Mouse (Mus musculus) cerebellum, adult 9-11 months (tissue): ENCODE results near the gene Kcnq4.

ENCODE experiments used
- DNase-seq: peaks from one replicate; pipeline ENCODE4 v3.0.0; 2022

The Kcnq4 gene

DNA sequence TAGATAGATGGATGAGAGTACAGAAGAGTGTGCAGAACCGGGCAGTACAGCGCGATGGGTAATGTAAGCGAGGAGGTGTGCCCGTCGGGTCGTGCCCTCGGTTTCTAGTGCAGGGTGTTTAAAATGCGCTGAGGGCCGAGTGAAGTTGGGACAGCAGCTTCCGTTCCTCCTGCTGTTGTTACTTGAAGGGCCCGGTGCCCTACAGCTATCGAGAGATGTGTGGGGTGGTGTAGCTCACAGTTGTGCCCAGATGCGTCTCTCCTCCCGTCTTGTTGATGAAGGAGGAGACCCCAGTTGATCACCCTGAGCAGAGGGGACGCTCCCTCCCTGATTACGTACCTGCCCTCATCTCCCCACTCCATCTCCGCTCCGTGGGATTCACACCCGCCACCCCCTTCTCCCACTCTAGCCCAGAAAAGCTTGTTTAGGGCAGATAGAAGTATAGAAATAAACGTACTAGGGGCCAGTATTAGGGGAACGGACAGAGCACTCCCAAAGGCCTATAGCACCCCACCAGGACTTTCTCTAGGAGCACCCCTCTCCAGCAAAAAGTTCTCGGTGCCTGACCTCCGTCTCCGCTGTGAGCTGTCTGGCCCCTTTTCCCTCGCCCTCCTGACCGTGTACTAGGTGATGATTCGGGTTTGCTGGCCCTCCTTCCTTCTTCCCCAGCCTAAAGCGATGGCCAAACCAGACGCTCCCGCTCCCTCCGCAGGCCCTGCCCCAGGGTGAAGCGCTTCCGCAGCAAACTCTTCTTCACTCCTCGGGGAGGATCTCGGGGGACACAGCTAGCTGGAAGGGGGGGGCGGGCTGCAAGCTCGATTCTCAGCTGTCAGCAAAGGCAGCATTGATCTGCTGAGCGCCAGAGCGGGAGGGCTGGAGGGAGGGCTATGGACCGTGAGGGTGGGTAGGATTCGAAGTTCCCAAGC is at the start of gene Kcnq4:
Gene Kcnq4 (minus strand): TSS at position 672 of the 926 bp plus-strand sequence.
- DNase-seq: no peak

DNA sequence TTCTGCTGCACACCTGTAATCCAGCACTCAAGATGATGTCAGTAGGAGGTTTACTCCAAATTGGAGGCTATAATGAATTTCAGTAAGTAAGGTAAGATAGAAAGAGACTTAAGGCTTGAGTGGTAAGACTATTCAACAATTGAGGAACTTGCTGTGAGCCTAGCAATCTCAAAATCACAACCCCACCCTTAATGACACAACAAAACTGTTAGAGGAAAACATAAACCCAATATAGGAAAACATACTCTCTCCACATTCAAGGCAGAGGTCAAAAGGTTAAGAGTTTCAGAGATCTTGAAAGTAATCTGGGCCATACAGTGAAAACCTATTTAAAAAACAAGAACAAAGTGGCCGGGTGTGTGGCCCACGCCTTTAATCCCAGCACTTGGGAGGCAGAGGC is 48.3 kb upstream of the Kcnq4 start:
- no peak for DNase-seq

DNA sequence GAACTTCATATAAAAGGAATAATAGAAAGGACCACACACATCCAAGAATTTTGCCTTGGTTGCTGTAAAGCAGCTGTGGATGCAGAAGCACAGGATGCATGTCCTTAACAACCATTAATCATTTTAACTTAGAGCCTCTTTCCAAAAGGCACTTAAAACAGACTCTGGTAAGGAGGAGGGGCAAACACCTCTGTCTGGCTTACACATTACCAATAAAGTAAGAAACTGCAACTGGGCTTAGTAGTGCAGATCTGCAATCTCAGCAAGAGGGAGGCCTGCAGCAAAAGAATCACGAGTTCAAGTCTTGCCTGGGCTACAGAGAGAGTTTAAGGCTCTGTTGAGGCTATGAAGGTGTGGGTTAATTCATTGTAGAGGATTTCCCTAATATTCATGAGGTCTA is 47.2 kb upstream of the Kcnq4 start:
- no peak for DNase-seq

DNA sequence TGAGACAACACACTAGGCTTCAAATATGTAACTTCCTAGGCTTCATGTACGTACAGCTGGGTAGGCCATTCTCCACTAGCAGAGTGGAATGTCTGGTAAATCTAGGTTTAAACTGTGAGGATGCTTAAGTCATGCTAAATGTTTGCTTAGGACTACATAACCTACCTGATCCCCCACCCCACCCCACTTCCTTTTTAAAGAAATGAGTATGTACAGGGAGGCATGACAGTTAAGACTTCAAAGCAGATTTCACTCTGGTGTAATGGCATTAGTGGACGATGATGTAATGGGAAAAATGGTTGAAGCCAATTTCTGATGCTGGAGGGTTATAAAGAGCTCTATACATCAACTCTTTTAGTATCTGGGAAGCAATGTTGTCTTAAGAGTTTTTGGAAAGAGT is 44.5 kb upstream of the Kcnq4 start:
- DNase-seq: no peak

DNA sequence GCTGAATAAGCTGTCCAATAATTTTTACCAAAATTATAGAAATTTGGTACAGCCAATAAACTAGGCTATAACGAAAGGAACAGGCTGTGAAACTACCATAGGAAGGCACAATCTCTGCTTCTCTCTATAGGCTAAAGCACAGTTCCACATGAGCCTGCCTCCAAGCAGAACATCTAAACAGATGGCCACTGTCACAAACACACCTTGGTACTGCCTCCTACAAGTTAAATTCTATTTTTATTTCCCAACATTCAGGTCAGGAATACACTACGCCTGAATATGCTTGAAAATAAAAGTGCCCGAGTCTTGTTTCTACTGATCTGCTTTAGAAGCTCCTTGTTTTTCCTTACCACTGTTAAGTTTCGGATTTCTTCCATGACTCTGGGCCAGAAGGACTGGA is 41.6 kb upstream of the Kcnq4 start:
- peak; percentile 64 for DNase-seq

DNA sequence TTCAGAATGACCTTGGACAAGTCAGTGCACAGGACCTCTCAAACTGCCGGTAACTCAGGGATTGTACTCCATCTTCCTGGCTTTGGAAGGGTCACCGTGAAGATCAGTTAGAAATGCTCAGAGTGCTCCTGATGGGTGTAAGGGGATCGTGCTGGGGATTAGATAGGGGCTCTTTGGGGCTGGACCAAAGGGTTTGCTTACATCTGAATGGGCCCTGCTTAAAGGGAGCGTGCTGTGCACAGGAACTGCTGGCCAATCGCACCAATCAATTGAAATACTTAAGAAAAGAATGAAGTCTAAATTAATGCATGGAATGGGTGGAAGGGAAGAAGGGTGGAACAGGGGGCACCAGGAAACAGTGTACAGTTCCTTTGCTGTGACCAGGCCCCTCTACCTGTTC is 7.4 kb upstream of the Kcnq4 start:
- DNase-seq: no peak

DNA sequence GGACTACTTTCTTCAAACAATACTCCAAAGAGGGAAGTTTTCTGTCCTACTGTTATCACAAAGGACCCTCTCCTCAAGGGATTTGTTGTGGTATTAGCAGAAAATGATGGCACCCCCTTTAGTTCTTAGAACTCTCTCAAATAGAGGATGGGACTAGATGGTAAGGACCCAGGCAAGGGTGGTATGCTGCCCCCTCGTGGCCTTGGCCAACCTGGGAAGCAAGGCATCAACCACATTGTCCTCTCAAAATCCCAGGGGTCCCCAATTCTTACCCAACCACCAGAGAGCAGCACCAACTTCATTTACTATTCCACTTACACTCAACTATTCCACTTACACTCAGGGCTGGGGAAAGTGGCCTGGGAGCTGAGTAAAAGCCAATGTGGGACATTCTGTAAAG is 6.9 kb upstream of the Kcnq4 start:
- peak; percentile 66 for DNase-seq

DNA sequence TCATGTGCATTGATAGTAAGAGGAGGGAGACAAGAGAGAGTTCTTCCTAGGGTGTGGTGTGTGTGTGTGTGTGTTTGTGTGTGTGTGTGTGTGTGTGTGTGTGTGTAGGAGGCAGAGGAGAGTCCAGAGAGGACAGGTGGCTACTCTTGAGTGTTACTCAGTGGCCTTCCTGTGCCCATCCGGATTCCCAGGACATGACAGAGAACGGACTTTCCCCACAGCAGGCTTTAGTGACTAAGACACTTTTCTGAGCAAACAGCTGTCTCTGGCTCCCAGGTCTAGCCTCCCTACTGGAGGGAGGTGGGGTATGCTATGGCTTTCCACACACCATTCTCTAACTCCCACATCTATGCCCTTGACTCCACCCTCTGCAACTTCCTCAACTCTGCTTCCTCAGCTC is 1.2 kb upstream of the Kcnq4 start:
- DNase-seq: no peak

DNA sequence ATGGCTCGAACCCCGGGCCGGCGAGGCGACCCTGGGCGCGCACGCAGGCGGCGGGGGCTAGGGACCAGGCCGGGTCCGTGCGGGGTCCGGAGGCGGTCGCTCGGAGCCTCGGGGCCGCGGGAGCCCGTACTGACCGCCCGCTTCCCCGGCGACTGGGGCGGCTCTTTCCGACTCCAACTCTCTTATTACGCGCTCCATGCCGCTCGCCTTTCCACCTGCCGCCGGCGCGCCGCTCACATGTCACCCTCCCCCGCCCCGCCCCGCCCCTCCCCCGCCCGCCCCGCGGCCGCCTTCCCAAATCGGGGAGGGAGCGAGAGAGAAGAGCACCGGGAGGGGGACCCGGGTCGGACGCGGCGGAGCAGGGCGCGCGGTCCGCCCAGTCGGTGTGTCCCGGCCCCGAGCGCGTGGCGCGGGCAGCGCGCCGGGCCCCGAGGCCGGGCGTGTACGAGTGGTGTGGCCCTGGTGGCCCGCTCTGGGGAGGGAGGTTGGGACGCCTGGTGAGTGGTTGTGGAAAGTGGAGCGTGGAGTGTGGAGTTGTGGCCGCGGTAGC is 1.1 kb downstream of the Kcnq4 start:
- peak; percentile 34 for DNase-seq

DNA sequence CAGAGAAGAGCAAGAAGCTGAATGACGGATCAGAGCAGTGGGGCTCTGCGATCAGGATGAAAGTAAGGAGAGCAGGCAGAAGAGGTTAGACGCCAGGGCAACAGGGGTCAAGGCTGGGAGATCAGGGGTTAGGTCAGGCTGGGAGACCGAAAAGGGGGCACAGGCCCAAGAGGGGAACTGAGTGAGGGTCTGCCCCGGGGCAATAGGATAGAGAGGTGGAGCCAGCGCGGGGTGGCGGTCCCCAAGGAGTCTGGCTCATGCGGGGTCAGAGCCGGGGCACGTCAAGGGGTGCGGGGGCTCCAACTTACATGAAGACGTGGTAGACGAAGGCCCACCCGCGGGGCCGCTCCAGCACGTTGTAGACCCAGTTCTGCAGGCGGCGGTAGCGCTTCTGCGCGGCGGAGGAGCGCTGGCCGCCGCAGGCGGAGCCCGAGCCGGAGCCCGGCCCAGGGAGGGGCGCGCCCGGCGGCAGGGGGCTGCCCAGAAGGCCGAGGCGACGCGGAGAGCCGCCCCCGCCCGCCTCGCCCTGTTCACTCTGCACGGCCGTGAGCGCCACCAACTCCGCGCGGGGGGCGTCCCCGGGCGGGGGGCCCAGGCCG is 1.8 kb downstream of the Kcnq4 start:
- peak; percentile 30 for DNase-seq

DNA sequence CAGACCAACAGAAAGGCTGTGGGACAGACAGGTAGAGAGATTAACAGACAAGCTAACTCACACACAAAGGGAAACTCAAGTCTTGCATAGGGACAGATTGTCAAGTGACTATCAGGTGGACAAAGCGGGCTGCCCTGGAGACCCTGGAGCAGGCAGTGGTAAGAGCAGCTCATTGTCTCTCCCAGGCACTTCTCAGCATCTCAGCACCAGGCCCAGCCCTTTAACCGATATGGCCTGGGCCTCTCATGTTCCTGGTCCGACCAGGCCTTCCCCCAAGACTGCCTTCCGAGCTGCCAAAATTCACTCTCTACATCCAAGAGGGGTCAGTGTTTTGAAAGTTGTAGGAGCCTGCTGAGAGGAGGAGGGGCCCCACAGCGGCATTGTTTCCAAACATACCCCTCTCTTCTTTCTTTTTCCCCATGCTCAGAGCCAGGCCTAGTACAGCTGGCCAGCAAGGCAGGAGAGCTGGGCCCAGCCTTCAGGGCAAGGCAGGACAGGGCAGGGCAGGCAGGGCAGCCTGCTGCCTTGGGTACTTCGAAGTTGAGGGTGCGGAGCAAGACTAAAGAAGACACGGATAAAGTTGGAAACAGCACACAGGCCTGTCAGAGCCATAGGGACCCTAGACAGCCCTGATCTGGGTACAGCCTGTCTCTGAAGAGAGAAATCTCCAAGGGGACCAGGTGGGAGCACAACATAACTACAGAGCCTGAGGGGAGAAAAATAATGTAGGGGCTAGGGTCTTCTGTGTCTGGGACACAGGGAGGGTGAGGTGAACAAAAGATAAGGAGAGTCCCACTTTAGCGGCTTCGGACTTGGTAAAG is 2.5 kb downstream of the Kcnq4 start:
- DNase-seq: no peak

DNA sequence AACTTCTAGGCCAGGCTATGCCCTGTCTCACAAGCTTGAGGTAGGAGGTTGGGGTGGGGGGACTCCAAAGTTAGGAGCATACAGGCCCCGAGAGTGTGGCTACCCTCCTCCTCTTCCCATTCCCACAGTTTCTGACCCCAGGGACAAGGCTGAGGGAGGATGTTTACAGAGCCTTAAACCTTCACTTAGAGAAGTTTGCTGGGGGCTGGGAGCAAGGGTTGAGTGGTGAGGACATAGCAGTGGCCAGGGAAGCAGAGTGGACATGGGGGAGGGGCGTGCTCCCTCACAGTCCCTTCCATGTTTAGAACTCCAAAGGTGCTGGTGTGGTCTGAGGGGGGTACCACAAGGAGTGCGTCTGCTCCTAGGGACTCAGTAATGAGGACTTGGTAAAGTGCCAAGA is 4.8 kb downstream of the Kcnq4 start:
- DNase-seq: no peak

DNA sequence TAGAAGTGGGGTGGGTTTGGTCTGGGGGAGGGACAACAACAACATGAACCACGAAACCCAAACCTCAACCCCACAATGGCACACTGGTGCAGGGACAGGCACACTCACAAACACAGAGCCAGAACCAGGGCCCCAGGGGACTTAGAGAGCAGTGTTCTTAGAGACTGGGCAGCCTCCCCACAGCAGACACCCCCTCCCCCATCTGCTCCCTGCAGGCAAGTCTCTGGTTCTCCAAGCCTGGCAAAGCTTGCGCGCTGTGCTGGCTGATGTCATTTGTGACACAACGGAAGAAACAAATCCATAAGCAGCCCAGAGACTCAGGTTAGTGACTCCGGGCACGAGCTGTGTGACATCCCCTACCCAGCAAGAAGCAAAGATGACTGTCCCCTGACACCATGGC is 7.1 kb downstream of the Kcnq4 start:
- no peak for DNase-seq

DNA sequence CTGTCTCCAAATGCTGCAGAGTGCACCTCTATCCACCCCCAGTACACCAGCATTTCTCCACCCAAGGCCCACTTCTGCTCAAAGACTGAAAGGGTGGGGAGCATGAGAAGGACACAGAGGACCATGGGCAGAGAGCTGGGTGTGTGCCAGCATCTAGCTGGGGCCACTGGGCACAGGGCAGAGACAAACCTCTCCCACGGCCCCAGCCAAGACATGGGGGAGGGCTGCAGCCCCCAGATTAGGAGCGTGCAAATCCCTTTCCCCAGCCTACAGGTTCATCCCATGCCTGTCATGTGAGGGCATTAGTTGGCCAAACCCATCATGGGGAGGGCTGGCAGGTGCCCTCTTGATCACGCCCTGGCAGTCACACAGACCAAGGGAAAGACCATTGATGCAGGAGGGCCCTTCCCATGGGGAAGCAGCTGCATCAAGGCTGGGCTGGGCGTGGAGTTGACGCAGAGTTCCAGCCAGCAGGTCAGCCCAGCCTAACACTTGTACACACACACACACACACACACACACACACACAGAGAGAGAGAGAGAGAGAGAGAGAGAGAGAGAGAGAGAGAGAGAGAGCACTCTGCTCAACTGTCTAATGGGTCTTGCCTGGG is 14.3 kb downstream of the Kcnq4 start:
- DNase-seq: no peak

DNA sequence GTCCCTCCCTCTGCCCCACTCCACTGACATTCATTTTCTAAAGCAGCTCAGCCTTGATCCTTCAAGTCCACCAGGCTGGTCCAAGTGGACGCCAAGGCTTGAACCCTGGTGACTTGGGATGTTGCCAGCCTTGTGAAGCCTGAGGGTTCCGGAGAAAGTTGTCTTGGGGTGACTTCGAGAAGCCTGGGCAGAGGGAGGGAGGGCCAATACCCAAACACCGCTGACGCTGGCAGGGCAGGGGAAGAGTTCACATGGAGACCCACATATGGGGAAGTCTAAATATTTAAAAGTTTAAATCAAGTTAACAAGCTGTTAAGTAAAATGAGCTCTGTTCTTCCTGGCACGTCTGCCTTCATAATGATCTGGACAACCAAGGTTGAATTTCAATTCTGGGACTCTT is 15.7 kb downstream of the Kcnq4 start:
- no peak for DNase-seq

DNA sequence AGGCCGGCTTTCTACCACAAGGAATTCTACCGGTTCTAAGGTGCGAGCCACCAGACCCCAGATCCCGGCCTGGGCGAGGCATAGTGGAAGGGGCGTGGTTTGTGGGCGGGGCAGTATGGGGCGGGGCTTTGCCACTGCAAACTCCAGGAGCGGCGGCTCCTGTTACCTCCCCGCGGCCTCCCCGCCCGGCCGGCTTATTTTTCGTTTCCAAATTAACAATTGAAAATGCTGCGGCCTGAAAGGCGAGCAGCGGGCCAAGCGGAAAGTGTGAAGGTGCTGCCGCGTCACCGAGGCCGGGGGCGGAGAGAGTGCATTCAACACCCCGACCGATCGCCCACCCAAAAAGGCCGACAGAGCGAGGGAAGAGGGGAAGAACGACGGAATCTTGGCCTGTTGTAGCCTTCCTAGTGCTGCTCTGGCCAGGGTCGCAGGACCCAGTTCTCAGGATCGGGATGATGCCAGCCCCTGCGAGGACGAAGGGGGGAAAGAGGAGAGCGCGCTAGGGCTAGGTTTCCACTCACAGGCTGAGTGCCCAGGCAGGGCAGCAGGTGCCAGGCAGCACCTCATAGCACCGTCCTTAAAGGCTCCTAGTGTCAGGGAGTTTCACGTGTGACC is 17.3 kb downstream of the Kcnq4 start:
- DNase-seq: peak; percentile 68

DNA sequence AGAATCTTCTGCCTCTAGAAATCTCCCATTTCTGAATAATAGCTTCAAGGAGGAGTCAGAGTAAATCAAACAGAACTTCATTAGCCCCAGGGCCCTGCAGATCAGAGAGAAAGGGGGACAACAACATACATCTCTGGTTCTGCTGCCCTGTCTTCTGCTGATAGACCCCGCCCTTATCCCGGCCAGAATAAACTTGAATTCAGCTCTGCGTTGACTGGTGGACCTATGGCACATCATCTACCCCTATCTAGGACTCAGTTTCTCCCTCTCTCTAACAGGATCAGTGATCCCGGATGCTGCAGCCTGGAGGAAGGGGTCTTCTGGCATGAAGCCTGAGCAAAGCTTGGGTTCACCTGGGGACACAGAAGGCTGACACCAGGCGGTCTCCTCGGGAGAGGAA is 17.8 kb downstream of the Kcnq4 start:
- no peak for DNase-seq

DNA sequence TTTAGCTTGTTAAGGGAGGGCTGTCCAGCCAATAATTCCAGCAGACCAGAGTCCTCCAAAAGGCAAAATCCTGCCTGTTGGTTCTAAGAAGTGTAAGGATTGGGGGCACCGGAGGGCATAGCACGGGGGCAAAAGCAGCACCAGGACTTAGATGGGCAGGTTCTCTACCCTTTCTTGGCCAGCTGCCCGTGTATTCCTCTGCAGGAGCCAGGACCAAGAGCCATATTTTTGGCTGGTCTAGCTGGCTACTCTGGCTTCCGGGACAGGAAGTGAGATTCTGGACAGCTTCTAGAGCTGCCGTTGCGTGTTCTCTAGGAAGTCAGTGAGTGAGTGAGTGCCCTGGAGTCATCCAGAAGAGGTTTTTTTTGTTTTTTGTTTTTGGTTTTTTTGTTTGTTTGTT is 18.3 kb downstream of the Kcnq4 start:
- peak; percentile 74 for DNase-seq

DNA sequence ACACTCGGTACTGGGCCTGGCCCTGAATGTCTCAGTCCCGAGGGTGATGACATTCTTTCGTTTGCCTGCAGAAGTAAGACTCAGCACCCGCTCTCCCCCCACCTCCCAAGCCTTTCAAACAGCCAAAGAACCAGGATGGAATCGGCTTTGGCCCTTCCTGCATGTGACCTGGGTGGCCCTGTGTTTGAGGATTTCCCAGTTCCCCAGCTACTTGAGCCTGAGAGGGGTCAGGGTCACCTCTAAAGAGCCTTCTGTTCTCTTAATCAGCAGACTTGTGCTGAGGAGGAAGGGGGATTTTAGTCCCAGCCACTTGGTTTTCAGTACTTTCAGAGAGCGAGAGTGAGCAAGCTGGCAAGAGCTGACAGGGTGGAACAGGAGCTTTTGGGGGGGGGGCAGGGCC is 19.0 kb downstream of the Kcnq4 start:
- no peak for DNase-seq

DNA sequence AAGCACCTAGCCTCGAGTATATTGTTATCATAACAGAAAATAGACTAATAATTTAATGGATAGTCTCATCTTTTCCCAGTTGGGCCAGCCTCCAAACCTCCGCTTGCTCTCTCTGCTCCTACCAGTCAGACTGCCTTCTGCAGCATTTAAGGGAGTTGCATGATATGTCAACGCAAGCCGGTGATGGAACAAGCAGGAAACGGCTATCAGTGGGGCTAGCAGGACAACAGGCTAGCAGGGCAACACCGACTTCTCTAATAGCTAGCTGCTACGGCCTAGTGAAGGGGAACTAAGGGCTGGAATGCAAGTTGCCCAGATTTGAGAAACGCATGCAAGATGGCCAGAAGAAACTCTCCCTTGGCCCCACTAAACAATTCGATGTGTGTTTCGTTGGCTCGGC is 20.6 kb downstream of the Kcnq4 start:
- no peak for DNase-seq

DNA sequence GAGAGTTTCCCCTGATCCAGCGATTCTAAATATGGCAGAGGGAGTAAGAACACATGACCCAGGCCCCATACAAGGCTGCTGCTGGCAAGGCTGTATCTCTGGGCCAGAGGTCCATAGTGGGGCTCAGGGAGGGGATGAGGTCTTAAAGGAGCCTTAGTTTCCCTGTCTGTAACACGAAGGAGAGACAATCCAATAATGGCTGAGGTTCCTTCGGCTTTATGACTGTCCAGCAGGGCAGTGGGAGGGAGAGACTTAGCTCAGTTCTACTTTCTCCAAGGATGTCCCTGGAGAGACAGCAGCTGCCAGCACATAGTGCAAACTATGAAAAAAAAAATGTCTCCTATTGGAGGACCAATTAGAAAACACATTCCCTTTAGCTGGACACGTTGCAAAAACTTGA is 22.2 kb downstream of the Kcnq4 start:
- DNase-seq: no peak

DNA sequence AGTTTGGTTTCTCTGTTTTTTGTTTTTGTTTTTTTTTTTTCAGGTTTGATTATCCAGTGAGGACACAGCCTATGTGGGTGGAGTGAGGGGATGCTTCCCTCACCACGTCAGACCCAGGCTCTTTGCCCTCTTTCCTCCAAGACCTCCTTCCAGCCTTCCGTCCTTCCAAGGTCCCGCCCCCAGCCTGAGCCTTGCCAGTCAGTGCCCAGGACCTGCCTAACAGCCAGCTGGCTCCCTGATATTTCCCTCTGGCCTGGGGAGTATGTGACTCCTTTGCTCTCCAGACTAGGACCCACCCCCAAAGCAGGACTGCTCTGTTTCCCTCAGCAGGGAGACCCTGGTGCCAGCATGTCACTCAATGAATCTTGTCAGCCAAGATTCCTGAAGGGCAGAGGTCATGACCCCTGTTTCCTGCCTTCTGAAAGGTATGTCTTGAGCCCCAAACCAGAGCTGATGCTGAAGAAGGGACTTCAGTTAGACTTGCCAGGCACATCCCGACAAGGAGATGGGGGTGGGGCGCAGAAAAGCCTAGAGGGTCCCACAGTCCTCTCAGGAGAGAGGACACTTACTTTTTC is 22.8 kb downstream of the Kcnq4 start:
- no peak for DNase-seq
